Mouse (Mus musculus) cerebellum, adult 8-10 months (tissue): ENCODE data around the gene Mapk9.
"Not testable (repeated sequence)": the region's sequence is repeated elsewhere in the genome, so short reads cannot be mapped to it uniquely, and the experiment has no call there.

ENCODE experiments used
- DNase-seq: peaks from one replicate; pipeline ENCODE4 v3.0.0; 2022

Gene Mapk9

GRCm38 (mm10) chr11:49846401-49847070, at the start of gene Mapk9:
TSS of gene Mapk9 (plus strand) at chr11:49846751.
- peak; percentile 98 for DNase-seq

- no peak for DNase-seq
Measured at GRCm38 (mm10) chr11:49798931-49799330, 47.6 kb upstream of the Mapk9 start.

GRCm38 (mm10) chr11:49801516-49801915, 45.0 kb upstream of the Mapk9 start:
- peak; percentile 7 for DNase-seq

GRCm38 (mm10) chr11:49803801-49804200, 42.8 kb upstream of the Mapk9 start:
- DNase-seq, result no peak

GRCm38 (mm10) chr11:49806218-49806617, 40.3 kb upstream of the Mapk9 start:
- DNase-seq, result no peak

GRCm38 (mm10) chr11:49808946-49809345, 37.6 kb upstream of the Mapk9 start:
- DNase-seq, result no peak

GRCm38 (mm10) chr11:49810696-49811095, 35.9 kb upstream of the Mapk9 start:
- DNase-seq, result not testable (repeated sequence)

GRCm38 (mm10) chr11:49811099-49811541, 35.4 kb upstream of the Mapk9 start:
- no peak for DNase-seq

GRCm38 (mm10) chr11:49811879-49812278, 34.7 kb upstream of the Mapk9 start:
- no peak for DNase-seq

GRCm38 (mm10) chr11:49818869-49819566, 27.5 kb upstream of the Mapk9 start:
- DNase-seq, result no peak

- no peak for DNase-seq
Measured at GRCm38 (mm10) chr11:49819676-49820075, 26.9 kb upstream of the Mapk9 start.

- no peak for DNase-seq
Measured at GRCm38 (mm10) chr11:49820928-49821327, 25.6 kb upstream of the Mapk9 start.

GRCm38 (mm10) chr11:49821546-49821945, 25.0 kb upstream of the Mapk9 start:
- DNase-seq, result no peak

- no peak for DNase-seq
Measured at GRCm38 (mm10) chr11:49822337-49822736, 24.2 kb upstream of the Mapk9 start.

- DNase-seq, result peak; percentile 46
Measured at GRCm38 (mm10) chr11:49824896-49825295, 21.7 kb upstream of the Mapk9 start.

- DNase-seq, result no peak
Measured at GRCm38 (mm10) chr11:49827243-49827642, 19.3 kb upstream of the Mapk9 start.

- DNase-seq, result no peak
Measured at GRCm38 (mm10) chr11:49829176-49829745, 17.3 kb upstream of the Mapk9 start.

GRCm38 (mm10) chr11:49831980-49832379, 14.6 kb upstream of the Mapk9 start:
- DNase-seq, result no peak

GRCm38 (mm10) chr11:49832962-49833361, 13.6 kb upstream of the Mapk9 start:
- DNase-seq, result no peak

- DNase-seq, result no peak
Measured at GRCm38 (mm10) chr11:49834248-49834647, 12.3 kb upstream of the Mapk9 start.

- no peak for DNase-seq
Measured at GRCm38 (mm10) chr11:49835257-49835956, 11.1 kb upstream of the Mapk9 start.

GRCm38 (mm10) chr11:49837717-49838407, 8.7 kb upstream of the Mapk9 start:
- no peak for DNase-seq

- no peak for DNase-seq
Measured at GRCm38 (mm10) chr11:49840666-49841065, 5.9 kb upstream of the Mapk9 start.
